Mouse (Mus musculus): ENCODE measurements around the gene Dennd1c.

- no peak for TF ChIP-seq CTCF (IDR thresholded peaks at IDR 0.05; ENCODE audit: low read depth, low read length)
- no peak for TF ChIP-seq POLR2A (IDR thresholded peaks at IDR 0.05; ENCODE audit: borderline replicate concordance, low read depth, low read length)
Measured at GRCm38 (mm10) chr17:57099629-57100325, 21.5 kb upstream of the Dennd1c start.
